Mouse (Mus musculus) spleen, adult 10 weeks (tissue): ENCODE data around the gene Slc2a3. TPM values are rescaled to one million over a fixed set of nuclear protein-coding genes. Genes with fewer than 3 reads are reported as not detected.

Experiments used
- polyA plus RNA-seq: library from polyadenylated mRNA; stranded (reverse); fragments of 350-450 nt; fragmentation: Illumina TruSeq; extraction: RNeasy Lipid Tissue Mini Kit (QIAGEN cat#74804); gene quantifications from one replicate; pipeline ENCODE4 v1.2.3, GENCODE M21; 2015; ENCODE audit warnings: low replicate concordance; ENCODE audit not compliant: insufficient read depth

Gene Slc2a3
- 34.6 TPM for polyA plus RNA-seq

DNA sequence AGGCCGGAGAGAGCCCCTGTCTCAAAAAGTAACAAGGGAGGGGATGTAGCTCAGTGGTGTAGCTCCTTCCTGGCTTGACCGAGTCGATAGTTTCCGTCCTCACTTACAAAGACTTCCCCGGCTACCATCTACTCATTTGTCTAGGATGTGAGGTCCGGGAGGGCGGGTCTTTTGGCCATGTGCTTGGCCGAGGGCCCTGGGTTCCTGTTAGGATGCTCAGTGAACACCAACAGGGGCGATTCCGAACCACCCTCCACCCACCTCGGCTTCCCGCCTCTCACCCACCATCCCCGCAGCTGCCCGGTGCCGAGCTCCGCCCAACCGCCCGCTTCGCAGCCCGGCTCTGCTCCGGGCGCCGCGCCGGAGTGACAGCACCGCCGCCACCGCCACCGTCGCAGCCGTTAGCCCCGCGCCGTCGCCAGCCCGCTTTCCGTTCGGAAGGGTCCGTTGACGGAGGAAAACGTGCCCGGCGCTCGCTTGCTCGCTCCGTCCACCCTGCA is at the start of gene Slc2a3:
TSS of gene Slc2a3 (minus strand) at position 340 of the 500 bp plus-strand sequence.

DNA sequence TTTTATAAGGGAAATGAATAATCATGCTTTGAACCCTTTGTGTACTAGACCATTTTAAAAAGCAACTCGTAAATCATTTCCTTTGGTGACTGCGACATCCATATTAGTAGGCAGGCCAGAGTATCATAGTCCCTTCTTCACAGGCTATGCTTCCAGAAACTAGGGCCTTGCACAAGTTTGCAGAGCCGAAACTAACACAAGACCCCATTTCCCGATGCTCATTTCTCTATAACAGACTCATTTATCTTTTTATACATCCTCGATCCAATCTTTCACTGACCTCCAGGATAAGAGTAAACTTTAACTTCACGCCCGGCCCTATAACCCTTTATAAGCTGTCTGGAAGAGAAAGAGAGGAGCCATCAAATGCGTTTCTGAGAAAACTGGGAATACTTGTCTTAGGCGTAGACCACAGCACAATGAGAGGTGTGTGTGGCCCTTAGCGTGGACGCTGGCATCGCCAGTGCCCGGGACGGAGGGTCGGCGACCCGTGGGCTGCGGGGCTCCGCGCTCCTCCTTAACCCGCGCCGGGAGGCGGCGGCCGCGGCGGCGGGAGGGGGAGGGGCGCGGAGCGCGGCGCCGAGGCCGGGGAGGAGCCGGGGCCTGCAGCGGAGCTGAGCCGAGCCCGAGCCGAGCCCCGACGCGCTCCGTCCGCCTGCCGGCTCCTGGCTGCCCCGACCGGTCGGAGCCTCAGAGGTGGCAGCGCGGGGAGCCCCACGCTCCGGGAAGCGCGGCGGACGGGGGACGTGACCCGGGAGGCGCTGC is 18.0 kb upstream of the Slc2a3 start, which contains the start of gene Foxj2:
TSS of gene Foxj2 (plus strand) at position 609 of the 765 bp plus-strand sequence.

DNA sequence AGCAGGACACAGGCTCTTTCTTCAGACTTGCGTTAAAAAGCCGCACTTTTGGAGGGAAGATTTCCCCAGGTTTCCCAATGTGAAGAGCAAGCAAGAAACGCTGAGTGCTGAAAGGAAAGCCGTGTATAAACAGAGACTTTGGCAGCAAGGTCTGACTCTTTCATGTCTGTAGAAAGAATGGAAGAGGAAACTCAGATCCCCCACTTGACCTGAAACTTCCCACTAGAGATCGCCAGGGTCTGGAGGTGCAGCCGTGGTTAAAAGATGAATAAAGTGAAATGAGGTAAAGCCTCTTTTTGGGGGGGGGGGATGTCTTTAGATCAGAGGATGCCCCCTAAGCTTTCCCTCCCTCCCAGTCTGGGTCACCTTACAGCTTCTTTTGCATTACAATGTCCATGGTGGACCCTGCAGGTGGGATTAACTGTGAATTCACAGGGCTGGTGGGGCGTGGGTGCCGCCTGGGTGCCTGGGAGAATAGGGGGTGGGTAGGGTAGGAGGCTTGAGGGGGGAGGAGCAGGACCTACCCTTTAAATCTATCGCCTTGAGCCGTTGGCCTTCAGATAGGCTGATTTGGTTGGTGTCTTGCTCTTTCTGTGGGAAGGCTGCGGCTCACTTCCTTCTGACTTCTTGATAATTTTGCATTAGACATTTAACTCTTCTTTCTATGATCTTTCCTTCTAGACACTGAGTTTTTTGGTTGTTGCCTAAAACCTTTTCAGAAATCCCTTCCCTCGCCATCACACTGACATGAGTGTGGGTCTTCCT is 94.2 kb downstream of the Slc2a3 start, which contains the start of gene Nanog:
TSS of gene Nanog (plus strand) at position 454 of the 765 bp plus-strand sequence.

Other genes with a start within 250 kb of the Slc2a3 start
- 2.0 TPM for gene Aicda, start 247.8 kb downstream of the Slc2a3 start, polyA plus RNA-seq
- 109 TPM for gene Apobec1, start 199.2 kb downstream of the Slc2a3 start, polyA plus RNA-seq
- 0.66 TPM for gene Gdf3, start 191.6 kb downstream of the Slc2a3 start, polyA plus RNA-seq
- 0.41 TPM for gene Dppa3, start 175.2 kb downstream of the Slc2a3 start, polyA plus RNA-seq
- not detected for gene Nanog, start 94.2 kb downstream of the Slc2a3 start, polyA plus RNA-seq
- 26.8 TPM for gene Foxj2, start 18.3 kb upstream of the Slc2a3 start, polyA plus RNA-seq
- gene C3ar1, start 54.5 kb upstream of the Slc2a3 start, polyA plus RNA-seq, result 0.79 TPM
- 35.3 TPM for gene Necap1, start 72.8 kb upstream of the Slc2a3 start, polyA plus RNA-seq
- gene Clec4a1, start 120.2 kb upstream of the Slc2a3 start, polyA plus RNA-seq, result 54.7 TPM
- 62.3 TPM for gene Clec4a3, start 150.9 kb upstream of the Slc2a3 start, polyA plus RNA-seq
- 24.9 TPM for gene Clec4a4, start 188.7 kb upstream of the Slc2a3 start, polyA plus RNA-seq
- 11.5 TPM for gene Clec4b1, start 248.3 kb upstream of the Slc2a3 start, polyA plus RNA-seq